Mouse (Mus musculus) left cerebral cortex, postnatal 10 days (tissue): ENCODE measurements around the gene Pak2. TPM values are rescaled to one million over a fixed set of nuclear protein-coding genes. Genes with fewer than 3 reads are reported as not detected.

Experiments used
- DNase-seq, 2 experiments: peaks; one replicate each; pipeline ENCODE4 v3.0.0; 2021 to 2022; ENCODE audit warnings: low spot score in 2 of 2, mixed read lengths in 1 of 2; ENCODE audit errors: extremely low spot score in 1 of 2
- intact Hi-C: fragments of 180-260 bp; cut with DNase I; formaldehyde crosslinking; loops from one replicate; pipeline ENCODE4 v1.15.1; 2025
- total RNA-seq, 2 experiments: library from RNA; stranded (reverse); gene quantifications; 2 replicates each; pipeline ENCODE4 v1.2.3; 2021

Gene Pak2
- total RNA-seq: 10 to 100 TPM; 29.0 to 30.5 TPM

DNA sequence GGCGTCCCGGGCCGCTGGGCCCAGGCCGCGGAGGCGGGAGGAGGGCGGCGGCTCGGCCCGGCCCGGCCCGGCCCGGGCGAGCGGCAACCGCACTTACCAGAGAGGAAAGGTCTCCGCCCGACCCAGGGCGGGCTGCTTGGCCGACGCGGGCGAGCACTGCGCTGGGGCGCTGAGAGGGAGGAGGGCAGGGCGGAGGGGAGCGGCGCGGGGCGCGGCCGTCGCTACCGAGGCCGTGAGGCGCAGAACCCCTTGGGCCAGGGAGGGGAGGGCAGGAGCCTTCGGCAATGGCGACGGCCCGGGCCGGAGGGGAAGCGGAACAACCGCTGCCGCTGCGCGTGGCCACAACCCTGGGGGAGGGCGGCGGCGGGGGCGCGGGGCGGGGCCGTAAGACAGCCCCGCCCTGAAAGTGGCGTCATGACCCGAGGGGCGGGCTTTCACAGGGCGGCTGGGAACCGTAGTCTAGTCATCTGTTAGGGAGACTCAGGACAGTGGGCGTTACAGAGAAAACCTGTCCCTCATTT, at the start of gene Pak2:
Pak2 (minus strand) TSS at position 352 of the 521 bp plus-strand sequence.
- intact Hi-C loops: no loop called here
- peak; percentile 71 to 90 for DNase-seq

DNA sequence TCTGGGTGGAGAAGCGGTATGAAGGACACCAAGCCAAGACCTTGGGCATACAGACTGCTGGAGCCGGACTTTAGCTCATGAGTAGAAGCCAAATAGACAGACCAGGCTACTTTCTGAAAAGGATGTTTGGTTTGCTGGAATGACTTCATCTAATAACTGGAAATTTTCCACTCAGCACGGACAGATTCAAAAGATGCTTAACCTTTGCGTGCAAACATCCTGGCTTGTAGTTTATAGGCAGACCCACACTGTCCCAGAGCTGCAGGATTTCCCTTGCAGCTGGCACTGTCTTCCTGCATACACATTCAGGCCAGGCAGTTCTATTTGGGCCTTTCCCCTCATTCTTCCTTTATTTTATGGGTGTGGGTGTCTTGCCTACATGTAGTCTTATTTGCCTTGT, 47.9 kb upstream of the Pak2 start:
- no peak for DNase-seq
- intact Hi-C loops: loop anchor here (10.0 kb wide), 1 partner anchor 438 kb away; no protein-coding TSS in a partner anchor

DNA sequence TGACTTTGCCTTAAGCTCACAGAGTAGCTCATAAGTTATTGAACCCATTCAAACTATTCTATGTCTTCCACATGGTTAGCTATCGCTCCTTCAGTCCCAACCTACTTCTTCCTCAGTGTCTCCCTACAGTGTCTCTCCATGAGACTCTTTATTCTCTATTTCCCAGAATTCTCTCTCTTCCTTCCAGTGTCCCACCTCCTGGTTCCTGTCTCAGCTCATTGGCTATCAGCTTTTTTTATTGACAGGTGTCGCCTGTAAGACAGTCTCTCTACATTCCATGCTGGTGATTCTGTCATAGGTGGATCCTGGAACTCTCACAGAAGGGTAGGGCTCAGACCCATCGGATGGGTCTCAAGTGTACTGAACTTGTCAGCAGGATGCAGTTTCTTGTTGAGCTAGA, 46.2 kb upstream of the Pak2 start:
- no peak for DNase-seq
- intact Hi-C loops: loop anchor here (10.0 kb wide), 1 partner anchor 439 kb away; no protein-coding TSS in a partner anchor

DNA sequence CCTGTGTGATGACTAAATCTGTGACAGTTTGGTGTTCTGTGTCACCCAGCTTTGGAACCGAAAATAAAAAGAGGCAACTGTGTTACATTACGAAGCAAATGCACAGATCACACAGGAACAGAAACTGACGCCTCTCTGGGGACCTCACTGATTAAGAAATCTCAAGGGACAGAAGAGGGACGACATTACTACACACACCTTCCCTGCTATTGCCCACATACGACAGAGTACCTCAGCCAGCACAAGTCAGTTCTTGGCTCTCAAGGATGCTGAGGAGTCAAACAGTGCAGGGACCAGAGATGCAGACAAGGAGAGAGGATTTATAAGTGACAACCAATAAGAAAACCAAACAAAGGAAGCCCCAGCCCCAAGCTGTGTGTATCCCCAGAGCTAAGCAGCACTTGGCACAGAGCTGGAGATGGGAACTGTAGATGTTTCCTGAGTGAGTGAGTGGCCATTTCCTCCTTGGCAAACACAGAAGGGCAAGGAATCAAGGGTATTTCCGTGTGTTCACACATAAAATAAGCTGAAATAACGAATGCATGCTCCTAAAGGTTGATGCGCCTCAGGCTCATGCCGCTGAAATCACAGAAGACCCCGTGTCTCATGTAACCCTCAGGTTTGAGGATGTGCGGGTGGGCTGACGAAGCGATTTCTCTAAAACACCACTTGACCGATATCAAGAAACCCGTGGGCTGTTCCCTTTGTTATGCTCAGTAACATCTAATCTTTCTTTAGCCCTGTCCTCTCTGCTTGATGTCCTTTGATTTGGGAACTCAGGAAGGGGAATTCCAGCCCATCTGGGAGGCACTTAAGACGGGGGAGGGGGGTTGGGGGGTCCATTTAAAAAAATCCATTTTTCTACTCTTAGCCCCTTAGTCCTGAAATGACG, 45.5 kb upstream of the Pak2 start:
- no peak for DNase-seq
- intact Hi-C loops: loop anchor here (10.0 kb wide), 1 partner anchor 440 kb away; no protein-coding TSS in a partner anchor

DNA sequence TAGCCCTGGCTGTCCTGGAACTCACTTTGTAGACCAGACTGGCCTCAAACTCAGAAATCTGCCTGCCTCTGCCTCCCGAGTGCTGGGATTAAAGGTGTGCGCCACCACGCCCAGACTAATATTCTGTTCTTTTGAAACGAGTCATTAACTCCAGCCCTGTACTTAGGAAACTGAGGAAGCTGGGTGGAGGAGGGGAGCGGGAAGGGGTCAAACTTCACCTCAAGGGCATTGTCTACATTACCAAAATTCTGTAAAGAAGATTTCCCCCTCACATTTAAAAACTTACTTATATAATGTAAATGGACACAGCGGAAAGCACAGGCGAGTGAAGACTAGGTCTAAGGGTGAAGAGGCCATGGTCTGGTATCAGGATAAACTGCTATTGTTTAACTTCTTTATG, 44.9 kb upstream of the Pak2 start:
- intact Hi-C loops: loop anchor here (10.0 kb wide), 1 partner anchor 441 kb away; no protein-coding TSS in a partner anchor
- no peak for DNase-seq

DNA sequence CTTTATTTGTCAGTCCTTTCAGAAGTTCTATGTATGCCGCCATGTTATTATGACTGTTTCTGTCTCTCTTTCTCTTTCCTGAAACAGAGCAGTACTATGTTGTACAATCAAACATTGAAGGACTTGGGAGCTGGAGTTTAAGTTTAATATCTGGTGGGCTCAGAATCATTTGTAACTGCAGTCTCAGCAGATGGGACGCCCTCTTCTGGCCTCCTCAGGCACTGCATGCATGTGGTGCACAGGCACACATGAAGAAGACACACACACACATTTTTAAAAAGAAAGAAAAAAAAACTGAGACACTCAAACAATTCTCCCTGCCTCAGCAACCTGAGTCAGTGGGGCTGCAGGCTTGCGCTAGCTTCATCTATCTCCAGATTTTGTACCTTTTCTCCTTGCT, 41.3 kb upstream of the Pak2 start:
- intact Hi-C loops: loop anchor here (10.0 kb wide), 1 partner anchor 444 kb away; no protein-coding TSS in a partner anchor

DNA sequence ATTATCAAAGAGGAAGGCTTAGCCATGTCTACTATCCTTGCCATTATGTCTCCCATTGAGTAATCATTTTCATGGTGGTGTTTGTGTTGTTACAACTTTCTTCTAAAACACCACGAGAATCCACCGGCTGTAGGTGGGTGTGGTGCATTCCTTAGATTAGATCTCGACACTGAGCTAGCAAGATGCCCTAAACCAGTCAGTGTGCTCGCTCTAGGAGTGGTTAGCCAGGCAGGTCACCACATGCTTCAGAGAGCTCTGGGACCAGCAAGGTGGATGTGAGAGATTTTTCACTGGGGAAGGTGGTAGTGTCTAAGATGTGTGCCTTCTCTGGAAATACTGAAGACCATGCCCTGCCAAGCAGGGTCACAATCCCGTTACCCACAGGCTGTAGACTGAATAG, 37.0 kb upstream of the Pak2 start:
- no peak for DNase-seq
- intact Hi-C loops: loop anchor here (10.0 kb wide), 2 partner anchors 89 to 129 kb away; partner anchors contain the start of genes Fbxo45 and Wdr53

More for the DNA sequence above, 41.3 kb upstream of the Pak2 start:
- no peak for DNase-seq

DNA sequence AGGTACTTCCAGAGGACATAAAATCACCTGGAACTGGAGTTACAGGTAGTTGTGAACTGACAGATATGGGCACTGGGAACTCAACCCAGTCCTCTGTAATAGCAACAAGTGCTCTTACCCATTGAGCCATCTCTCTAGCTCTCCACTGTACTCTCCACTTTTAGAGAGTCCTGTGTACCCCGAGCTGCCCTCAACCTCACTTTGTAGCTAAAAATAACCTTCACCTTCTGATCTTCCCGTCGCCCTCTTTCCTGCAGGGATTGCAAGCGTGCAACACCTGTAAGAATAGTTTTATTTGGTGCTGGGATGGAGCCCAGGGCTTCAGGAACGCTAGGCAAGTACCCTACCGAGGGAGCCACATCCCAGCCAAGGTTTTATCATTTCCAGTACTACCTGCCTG, 36.6 kb upstream of the Pak2 start:
- no peak for DNase-seq
- intact Hi-C loops: loop anchor here (10.0 kb wide), 2 partner anchors 89 to 129 kb away; partner anchors contain the start of genes Fbxo45 and Wdr53

DNA sequence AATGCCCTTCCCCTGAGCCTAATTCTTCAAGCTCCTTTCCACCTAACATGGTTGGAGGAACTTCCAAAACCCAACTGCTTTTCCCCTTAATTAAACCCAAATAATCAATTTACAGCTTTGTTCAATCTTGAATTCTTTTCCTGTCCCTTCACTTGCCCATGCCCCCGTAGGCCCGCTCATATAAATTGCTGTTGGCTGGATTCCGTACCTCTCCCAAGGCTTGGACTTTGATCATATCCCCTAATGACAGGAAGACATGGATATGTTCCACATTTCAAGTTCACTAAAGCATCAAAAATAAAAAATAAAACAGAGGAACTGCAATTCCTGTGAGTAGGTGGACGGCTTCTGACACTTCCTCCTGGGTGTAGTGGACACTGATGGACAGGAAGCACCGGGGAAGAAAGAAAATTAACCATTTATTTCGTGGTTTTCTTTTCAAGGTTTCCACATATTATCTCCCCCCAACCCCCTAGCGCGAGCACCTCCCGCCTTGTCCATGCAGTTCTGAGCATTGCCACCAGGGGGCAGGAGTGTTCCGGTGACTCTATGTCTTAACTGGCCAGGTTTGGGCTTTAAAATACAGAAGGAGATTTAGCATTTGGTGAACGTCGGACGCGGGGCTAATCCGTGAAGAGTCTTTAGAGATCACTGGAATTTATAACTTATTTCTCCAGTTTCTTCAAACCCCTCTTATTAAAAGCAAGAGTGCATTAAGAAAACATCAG, 36.0 kb upstream of the Pak2 start:
- peak; percentile 70 to 84 for DNase-seq
- intact Hi-C loops: loop anchor here (10.0 kb wide), 2 partner anchors 90 to 130 kb away; partner anchors contain the start of genes Fbxo45 and Wdr53

DNA sequence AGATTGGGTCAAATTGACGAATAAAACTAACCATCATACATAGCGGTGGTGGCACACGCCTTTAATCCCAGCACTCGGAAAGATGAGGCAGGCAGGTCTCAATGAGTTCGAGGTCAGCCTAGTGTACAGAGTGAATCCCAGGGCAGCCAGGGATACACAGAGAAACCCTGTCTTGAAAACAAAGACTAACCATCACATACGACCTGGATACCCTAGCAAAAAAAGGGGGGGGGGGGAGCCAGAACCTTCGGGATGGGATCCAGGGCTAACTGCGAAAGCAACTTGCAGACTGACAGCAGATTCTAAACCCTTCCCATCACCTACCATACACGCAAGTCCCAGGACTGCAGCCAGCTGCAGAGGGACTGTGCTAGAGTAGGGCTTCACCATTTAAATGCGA, 35.3 kb upstream of the Pak2 start:
- DNase-seq: no peak
- intact Hi-C loops: loop anchor here (10.0 kb wide), 2 partner anchors 90 to 130 kb away; partner anchors contain the start of genes Fbxo45 and Wdr53

DNA sequence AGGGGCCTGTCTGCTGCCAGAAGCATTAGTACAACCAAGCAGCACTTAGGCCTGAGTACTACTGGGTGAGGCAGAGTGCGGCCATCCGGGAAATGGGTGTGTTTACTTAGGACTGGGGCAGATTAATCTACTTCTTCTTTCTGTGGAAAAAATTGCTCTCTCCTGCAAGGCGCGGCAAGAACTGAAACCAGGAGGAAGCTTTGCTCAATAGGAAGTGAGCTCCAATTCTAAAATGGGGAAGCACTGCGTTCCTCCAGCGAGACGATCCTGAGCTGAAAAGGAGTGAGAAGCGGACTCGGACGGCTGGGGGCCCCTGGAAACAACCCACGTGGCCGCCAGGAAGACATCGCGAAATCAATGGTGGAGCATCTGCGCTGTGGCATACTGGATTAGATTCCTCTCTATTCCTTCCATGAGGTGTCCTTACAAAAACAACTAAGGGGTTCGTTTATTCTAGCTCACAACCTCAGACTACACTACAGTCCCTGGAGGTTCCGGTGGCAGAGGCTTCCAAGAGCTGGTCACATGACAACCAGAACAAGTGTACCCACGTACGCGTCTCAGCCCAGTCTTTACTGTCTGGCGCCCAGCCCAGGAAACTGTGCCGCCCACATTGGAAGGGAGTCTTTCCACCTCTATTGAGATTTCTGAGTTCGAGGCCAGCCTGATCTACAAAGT, 34.5 kb upstream of the Pak2 start:
- intact Hi-C loops: loop anchor here (10.0 kb wide), 2 partner anchors 91 to 131 kb away; partner anchors contain the start of genes Fbxo45 and Wdr53
- peak; percentile 54 to 82 for DNase-seq

DNA sequence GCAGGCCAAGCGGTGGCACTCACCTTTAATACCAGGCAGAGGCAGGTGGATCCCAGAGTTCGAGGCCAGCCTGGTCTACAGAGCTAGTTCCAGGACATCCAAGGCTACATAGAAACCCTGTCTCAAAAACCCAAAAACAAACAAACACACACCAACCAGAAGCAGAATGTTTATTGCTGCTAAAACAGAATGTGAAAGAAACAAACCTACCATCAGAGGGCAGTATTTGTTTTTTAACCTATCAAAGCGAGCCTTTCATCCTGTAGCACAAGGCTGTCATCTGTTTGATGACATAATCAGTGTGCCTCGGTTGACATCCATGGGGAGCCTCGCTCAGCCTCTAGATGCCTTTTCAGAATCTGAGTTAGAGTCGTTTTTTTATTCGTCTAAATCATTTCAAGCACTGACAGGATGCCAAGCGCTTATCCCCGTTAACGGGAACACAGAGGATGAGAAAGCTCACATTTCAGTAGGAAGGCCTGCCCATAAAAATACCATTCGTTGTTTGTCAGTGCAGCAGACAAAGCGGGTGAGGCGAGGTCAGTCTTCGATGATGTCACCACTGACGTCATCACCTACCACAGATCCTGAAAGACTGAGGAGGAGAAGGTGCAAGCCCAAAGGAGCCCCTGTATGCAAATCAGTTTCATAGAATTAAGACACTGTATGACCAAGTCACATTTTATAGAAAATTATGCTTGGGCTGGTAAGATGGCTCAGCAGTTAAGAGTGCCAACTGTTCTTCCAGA, 32.0 kb upstream of the Pak2 start:
- no peak for DNase-seq
- intact Hi-C loops: loop anchor here (10.0 kb wide), 2 partner anchors 94 to 134 kb away; partner anchors contain the start of genes Fbxo45 and Wdr53

DNA sequence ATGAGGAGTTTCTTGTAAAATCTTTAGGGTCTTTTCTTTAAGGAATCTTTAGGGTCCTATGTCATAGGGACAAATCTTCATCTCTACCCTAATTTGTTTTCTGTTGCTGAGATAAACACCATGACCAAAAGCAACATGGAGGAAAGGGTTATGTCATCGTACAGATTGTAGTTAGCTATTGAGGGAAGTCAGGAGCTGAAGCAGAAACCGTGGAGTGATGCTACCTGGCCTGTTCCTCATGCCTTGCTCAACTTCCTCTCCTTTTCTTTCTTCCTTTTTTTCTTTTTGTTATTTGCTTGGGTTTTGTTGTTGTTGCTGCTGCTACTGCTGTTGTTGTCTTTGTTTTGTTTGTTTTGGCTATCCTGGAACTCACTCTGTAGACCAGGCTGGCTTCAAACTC, 29.4 kb upstream of the Pak2 start:
- no peak for DNase-seq
- intact Hi-C loops: no loop called here

DNA sequence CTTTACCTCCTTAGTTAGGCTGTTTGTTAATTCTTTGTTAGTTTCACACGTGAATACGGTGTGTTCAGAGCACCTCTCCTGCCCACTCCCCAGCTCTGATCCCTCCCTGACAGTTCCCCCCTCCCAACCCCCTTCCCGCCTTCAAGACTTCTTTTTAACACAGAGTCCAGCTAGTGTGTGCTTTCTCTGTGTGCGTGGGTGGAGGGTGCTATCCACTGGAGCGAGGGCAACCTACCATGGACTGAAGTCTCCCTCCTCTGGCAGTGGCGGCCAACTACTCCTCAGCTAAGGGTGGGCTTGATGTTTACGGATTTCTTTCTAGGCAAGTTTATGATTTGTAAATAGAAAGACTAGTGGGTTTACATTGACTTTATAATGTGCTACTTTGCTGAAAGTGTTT, 29.0 kb upstream of the Pak2 start:
- DNase-seq: no peak
- intact Hi-C loops: no loop called here

DNA sequence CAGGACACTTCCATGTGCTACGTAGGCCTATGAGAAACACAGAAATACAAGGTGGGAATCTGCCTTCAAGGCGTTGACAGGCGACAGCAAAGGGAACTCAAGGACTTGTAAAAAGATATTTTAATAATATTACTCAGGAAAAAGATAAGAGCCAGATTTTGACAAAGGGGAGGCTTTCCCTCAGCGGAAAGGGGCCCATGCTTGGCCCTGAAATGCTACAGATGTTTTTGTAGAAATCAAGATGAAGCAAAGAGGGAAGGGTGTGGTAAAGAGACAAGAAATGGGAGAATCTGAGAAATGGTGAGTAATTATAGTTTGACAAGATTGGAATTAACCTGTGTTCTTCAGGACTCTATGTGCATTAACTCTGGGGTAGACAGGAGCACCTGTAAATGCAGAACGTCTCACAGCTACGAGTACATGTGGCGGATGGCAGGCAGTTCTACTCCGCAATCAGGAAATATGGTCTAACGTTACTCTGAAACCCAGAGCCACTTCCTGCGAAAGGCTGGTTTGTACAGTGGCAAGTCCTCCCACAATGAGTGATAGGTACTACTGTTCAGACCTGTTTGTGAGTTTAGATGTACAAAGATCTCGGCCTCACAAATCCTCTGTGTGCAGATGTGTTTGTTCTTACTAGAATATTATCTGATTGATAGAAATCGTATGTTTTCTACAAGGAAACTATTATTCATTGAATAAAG, 28.4 kb upstream of the Pak2 start:
- intact Hi-C loops: no loop called here
- no peak for DNase-seq

DNA sequence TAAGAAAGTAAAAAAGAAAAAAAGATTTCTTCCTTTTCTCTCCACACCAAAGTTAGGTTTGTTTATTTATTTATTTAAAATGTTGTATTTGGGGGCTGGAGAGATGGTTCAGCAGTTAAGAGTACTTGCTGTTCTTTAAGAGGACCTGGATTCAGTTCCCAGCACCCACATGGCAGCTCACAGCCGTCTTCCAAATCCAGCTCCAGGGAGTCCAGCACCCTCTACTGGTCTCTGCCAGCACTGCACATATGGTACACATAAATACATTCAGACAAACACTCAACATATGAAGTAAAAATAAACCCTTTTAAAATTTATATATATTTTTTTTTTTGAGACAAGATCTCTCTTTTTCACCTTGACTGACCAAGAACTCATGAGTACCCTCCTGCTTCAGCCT, 26.6 kb upstream of the Pak2 start:
- intact Hi-C loops: no loop called here
- no peak for DNase-seq

DNA sequence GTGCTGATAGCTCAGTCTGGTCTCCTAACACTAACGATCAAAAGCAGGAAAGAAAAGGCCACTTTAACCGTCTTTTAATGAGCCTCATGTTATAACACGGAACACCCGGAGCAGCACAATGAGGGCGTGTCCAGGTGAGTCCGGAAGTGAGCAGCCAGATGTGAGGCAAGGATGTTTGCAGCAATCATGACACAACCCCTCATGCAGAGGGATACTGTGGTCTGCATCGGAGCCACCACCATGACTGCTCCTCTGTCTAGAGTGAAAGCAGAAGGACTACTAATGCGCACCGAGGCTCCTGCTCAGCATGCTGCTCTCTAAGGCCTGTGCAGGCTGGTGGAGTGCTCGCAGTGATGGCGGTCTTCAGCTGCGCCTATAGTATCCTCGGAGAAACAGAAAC, 23.2 kb upstream of the Pak2 start:
- DNase-seq: no peak
- intact Hi-C loops: no loop called here
